Mouse (Mus musculus): Measurements from ENCODE around the gene Ctrc. TPM values are rescaled to one million over a fixed set of nuclear protein-coding genes. Genes with fewer than 3 reads are reported as not detected.

The Ctrc gene
- polyA plus RNA-seq, 1 experiment from 2014 or later: not detected

Other genes starting within 250 kb of the Ctrc start
- 48.4 and 59.1 TPM in 2 replicates for gene Fblim1, start 240.3 kb downstream of the Ctrc start, polyA plus RNA-seq (2015; fragmentation: Nextera tagmentation; extraction: Ambion mirVana)
- 1.0 and 1.2 TPM in 2 replicates for gene Tmem82, start 227.7 kb downstream of the Ctrc start, polyA plus RNA-seq (2015; fragmentation: Nextera tagmentation; extraction: Ambion mirVana)
- gene Slc25a34, start 222.5 kb downstream of the Ctrc start, polyA plus RNA-seq (2015; fragmentation: Nextera tagmentation; extraction: Ambion mirVana): 0.76 and 0.96 TPM in 2 replicates
- 6.9 and 7.1 TPM in 2 replicates for gene Plekhm2, start 181.5 kb downstream of the Ctrc start, polyA plus RNA-seq (2015; fragmentation: Nextera tagmentation; extraction: Ambion mirVana)
- 0.27 TPM in 1 of 2 replicates, not detected in the other for gene Rsc1a1, start 160.8 kb downstream of the Ctrc start, polyA plus RNA-seq (2015; fragmentation: Nextera tagmentation; extraction: Ambion mirVana)
- 13.6 and 16.6 TPM in 2 replicates for gene Ddi2, start 122.9 kb downstream of the Ctrc start, polyA plus RNA-seq (2015; fragmentation: Nextera tagmentation; extraction: Ambion mirVana)
- 0.57 and 0.80 TPM in 2 replicates for gene Agmat, start 99.7 kb downstream of the Ctrc start, polyA plus RNA-seq (2015; fragmentation: Nextera tagmentation; extraction: Ambion mirVana)
- gene Dnajc16, start 55.4 kb downstream of the Ctrc start, polyA plus RNA-seq (2015; fragmentation: Nextera tagmentation; extraction: Ambion mirVana): 3.7 and 4.8 TPM in 2 replicates
- 14.1 and 19.7 TPM in 2 replicates for gene Casp9, start 52.7 kb downstream of the Ctrc start, polyA plus RNA-seq (2015; fragmentation: Nextera tagmentation; extraction: Ambion mirVana)
- 0.35 TPM in 1 of 2 replicates, not detected in the other for gene Cela2a, start 20.2 kb downstream of the Ctrc start, polyA plus RNA-seq (2015; fragmentation: Nextera tagmentation; extraction: Ambion mirVana)
- 62.0 and 79.3 TPM in 2 replicates for gene Efhd2, start 28.6 kb upstream of the Ctrc start, polyA plus RNA-seq (2015; fragmentation: Nextera tagmentation; extraction: Ambion mirVana)
- gene Fhad1, start 168.7 kb upstream of the Ctrc start, polyA plus RNA-seq (2015; fragmentation: Nextera tagmentation; extraction: Ambion mirVana): 2.7 and 2.8 TPM in 2 replicates
- 36.7 and 40.7 TPM in 2 replicates for gene Tmem51, start 237.9 kb upstream of the Ctrc start, polyA plus RNA-seq (2015; fragmentation: Nextera tagmentation; extraction: Ambion mirVana)